15 mouse cellular contexts compared by ENCODE assay signal in the genomic region with DNA sequence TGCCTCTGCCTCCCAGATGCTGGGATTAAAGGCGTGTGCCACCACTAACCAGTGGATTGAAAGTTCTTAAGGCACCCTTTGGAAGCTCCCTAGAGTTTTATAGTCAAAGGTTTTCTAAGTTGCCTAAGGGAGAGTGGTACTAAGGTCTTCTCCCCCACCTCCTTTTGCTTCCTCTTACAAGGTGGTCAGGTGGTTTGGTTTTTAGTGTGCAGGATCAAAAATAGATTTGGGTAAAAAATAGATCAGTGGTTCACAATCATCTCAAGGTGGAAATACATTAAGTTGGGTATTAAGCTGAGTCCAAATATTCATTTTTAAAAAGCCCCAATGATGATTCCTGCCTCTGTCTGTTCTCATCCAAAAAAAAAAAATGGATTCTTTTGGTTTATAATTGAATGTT.
"Had no signal": no experiment of that assay in that cellular context is flagged by ENCODE, and none has a peak within 500 bp of the region (broad histone marks: within the 10 kb centered on the region; RNA-seq: fewer than 3 reads in every experiment).

No protein-coding gene starts in this region.

- ATAC-seq: midbrain, embryonic 16.5 days had no signal

- H3K4me1 ChIP-seq: lung, embryonic 15.5 days; midbrain, embryonic 12.5 days; neural tube, embryonic 13.5 days had no signal

- H3K36me3 ChIP-seq: limb, embryonic 12.5 days; lung, embryonic 15.5 days; neural tube, embryonic 13.5 days had no signal

- H3K4me2 ChIP-seq: limb, embryonic 12.5 days; lung, embryonic 15.5 days; midbrain, embryonic 12.5 days; neural tube, embryonic 13.5 days had no signal

- H3K27ac ChIP-seq: kidney, postnatal 0 days; limb, embryonic 12.5 days; macrophage; midbrain, embryonic 12.5 days; neural tube, embryonic 13.5 days had no signal

- H3K4me3 ChIP-seq: limb, embryonic 12.5 days; lung, embryonic 15.5 days; megakaryocyte, embryonic 14.5 days; midbrain, embryonic 12.5 days; neural tube, embryonic 13.5 days had no signal

- H3K9ac ChIP-seq: limb, embryonic 12.5 days; lung, embryonic 15.5 days; midbrain, embryonic 12.5 days; neural tube, embryonic 13.5 days had no signal

- H3K9me3 ChIP-seq: limb, embryonic 12.5 days; lung, embryonic 15.5 days; megakaryocyte, embryonic 14.5 days; midbrain, embryonic 12.5 days; neural tube, embryonic 13.5 days had no signal

- DNase-seq: layer of hippocampus, adult 9-11 months; layer of hippocampus, postnatal 36 days; liver; lung, postnatal 14 days; retina, postnatal 1 day; right cerebral cortex, postnatal 4 days; thymus, postnatal 4 days had no signal

- H3K27me3 ChIP-seq: limb, embryonic 12.5 days; lung, embryonic 15.5 days; midbrain, embryonic 12.5 days; neural tube, embryonic 13.5 days had no signal
